Mouse (Mus musculus) spleen, postnatal 10 days (tissue): Measurements from ENCODE around the gene Myh1.

Experiments
- DNase-seq, 2 experiments: peaks; one replicate each; pipeline ENCODE4 v3.0.0; 2021 to 2022; ENCODE audit warnings: low spot score in 2 of 2

Myh1 gene

GRCm38 (mm10) chr11:67199752-67200151, at the start of gene Myh1:
Myh1 (plus strand) TSS chr11:67200052.
- no peak for DNase-seq

GRCm38 (mm10) chr11:67150237-67150636, 49.6 kb upstream of the Myh1 start:
- DNase-seq, result no peak

GRCm38 (mm10) chr11:67151159-67151558, 48.7 kb upstream of the Myh1 start:
- no peak for DNase-seq

GRCm38 (mm10) chr11:67151651-67152630, 47.9 kb upstream of the Myh1 start:
- no peak for DNase-seq

GRCm38 (mm10) chr11:67153123-67153522, 46.7 kb upstream of the Myh1 start:
- DNase-seq, result no peak

- no peak for DNase-seq
These were observed 46.0 kb upstream of the Myh1 start for GRCm38 (mm10) chr11:67153843-67154242.

GRCm38 (mm10) chr11:67155650-67156049, 44.2 kb upstream of the Myh1 start:
- DNase-seq, result no peak

- no peak for DNase-seq
These were observed 39.7 kb upstream of the Myh1 start for GRCm38 (mm10) chr11:67160131-67160530.

GRCm38 (mm10) chr11:67163701-67164100, 36.2 kb upstream of the Myh1 start:
- no peak for DNase-seq

GRCm38 (mm10) chr11:67164851-67165250, 35.0 kb upstream of the Myh1 start:
- DNase-seq, result no peak

- no peak for DNase-seq
These were observed 30.6 kb upstream of the Myh1 start for GRCm38 (mm10) chr11:67169301-67169700.

GRCm38 (mm10) chr11:67170727-67171126, 29.1 kb upstream of the Myh1 start, which contains the start of gene Myh2:
Myh2 (plus strand) TSS chr11:67171027.
- DNase-seq, result no peak

GRCm38 (mm10) chr11:67172439-67172838, 27.4 kb upstream of the Myh1 start:
- no peak for DNase-seq

GRCm38 (mm10) chr11:67176376-67176775, 23.5 kb upstream of the Myh1 start:
- DNase-seq, result no peak

- DNase-seq, result no peak
These were observed 9.5 kb upstream of the Myh1 start for GRCm38 (mm10) chr11:67190316-67190715.

GRCm38 (mm10) chr11:67190814-67191213, 9.0 kb upstream of the Myh1 start:
- no peak for DNase-seq

- no peak for DNase-seq
These were observed 8.4 kb upstream of the Myh1 start for GRCm38 (mm10) chr11:67191496-67191895.

- DNase-seq, result no peak
These were observed 531 bp upstream of the Myh1 start for GRCm38 (mm10) chr11:67199321-67199720.

GRCm38 (mm10) chr11:67204766-67205165, 4.9 kb downstream of the Myh1 start:
- no peak for DNase-seq

GRCm38 (mm10) chr11:67221803-67222202, 22.0 kb downstream of the Myh1 start:
- DNase-seq, result no peak

- no peak for DNase-seq
These were observed 24.6 kb downstream of the Myh1 start for GRCm38 (mm10) chr11:67224466-67224865.

GRCm38 (mm10) chr11:67228731-67229130, 28.9 kb downstream of the Myh1 start:
- DNase-seq, result no peak

GRCm38 (mm10) chr11:67229166-67229565, 29.3 kb downstream of the Myh1 start:
- no peak for DNase-seq
